Mouse (Mus musculus) telencephalon, adult 2 months (tissue): Measurements from ENCODE around the gene Krt7.
A peak's percentile ranks its signal among the peaks of the same experiment; 100 is the strongest.

Experiments used
- DNase-seq: peaks from one replicate; pipeline ENCODE4 v3.0.0-alpha.2; 2011; ENCODE audit warnings: low read depth, low spot score

The Krt7 gene

DNA sequence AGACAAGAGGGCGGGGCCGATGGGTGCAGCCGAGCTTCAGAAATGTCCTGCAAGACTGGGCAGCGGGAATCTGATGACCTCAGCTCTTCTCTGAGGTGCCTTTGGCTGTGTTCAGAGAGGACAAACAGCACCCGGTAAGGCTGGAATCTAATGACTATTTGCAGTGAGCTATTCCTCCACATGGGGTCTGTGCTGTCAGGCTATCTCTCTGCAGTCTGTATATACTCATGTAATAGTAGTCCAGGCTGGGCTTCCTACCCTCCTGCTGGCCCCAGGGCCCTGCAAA lies 34.1 kb upstream of the Krt7 start:
- DNase-seq, result no peak

DNA sequence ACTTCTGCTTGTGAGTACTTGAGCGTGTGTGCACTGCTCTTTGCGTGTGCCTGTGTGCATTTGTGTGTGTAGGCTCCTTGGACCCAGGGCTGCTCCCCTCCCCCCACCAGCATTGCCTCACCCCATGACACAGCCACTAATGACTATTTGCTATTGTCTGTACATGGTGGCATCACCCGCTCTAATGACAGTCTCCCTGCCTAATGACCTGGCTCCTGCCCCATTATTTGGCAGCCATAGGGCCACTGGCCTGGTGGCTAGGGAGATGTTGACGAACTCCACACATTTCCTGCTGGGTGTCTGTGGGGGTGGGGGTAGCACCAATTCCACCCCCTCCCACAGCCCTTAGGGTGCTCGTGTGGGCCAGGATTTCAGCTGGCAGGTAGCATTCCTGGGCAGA lies 32.2 kb upstream of the Krt7 start:
- DNase-seq, result no peak

DNA sequence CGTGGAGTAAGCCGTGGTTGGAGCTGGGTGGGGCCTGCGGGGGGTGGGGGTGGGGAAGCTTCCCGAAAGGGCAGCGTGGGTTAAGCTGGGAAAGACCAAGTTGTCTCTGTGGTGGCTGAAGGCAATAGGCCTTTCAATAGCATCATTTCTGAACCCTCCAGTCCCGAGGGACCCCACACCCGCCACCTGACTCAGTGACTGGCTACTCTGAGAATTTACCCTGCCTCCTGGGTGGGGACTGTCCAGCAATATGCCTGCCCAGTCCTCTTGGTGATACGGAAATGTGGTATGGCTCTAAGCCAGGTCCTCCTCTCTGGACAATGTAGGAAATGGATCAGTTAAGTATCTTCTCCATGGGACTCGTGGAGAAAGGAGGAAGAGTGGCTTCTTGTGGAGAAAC lies 29.1 kb upstream of the Krt7 start:
- DNase-seq, result no peak

DNA sequence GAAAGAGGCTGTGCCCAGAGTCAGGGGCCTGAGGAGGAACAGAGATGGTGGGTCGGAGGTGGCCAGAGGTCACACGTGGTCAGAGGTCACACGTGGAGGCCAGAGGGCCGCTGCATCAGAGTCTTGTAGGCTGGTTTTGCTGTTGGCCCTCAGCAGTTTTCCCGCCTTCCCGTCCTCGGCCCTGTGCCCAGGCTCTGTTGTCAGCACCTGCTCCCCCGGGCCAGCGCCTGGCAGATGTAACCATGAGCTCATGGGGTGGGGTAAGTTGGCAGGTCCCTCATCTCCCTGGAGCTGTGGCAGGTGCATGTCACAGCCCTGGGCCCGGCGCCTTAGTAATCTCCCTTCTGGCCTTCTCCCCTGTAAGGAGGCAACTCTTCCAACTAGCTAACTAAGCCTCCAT lies 28.0 kb upstream of the Krt7 start:
- no peak for DNase-seq

DNA sequence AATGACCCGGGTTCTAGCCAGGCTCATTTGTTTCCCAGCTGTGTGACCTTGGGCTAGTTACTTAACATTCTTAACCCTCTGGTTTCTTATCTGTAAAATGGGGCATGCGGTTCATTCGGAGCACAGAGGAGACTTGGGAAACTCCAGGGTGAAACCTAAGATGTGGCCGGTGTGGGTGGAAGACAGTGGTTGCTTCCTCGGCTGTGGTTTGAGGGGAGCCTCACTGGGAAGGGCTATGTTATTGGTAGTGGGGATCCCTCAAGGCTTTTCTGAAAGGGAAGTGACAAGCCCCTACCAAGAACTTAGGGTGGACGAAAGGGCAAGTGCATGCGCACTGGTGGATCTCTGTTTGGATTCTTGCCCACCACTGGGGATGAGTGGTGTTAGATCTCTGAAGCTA lies 26.2 kb upstream of the Krt7 start:
- no peak for DNase-seq

DNA sequence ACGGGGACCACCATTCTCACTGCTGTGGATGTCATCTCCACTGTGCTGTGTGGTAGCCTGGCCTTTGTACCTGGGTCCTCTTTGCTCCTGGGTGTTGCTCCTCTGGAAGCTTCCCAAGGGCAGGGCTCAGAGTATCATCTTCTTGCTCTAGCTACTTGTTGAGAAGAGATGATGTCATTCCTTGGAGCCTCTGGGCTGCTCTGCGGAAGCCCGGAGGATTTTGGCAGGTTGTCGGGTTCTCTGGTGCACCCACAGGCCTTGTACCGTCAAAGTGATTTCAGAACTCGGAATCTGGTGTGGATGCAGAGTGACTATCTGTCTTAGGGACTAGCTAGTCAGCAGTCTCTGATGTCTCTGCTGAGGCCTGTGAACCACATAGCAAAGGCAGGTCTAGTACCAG lies 25.8 kb upstream of the Krt7 start:
- DNase-seq, result no peak

DNA sequence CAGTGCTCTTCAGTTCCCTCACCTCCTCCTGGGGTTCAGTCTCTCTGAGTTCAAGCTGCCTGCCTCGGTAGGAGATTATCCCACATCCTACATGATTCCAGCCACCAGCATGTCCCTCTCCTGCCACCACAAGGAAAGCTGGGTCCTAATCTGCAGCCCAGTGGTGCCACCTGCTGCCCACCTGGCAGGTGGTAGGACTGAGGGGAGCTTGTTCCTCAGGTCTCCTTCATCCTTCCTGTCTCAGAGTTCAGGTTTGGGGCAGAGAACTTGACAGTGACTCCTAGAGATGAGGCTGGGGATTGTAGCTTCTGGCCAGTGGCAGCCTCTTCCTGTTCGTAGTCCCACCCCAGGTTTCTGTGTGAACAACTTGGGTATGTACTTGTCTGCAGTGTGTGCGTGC lies 23.7 kb upstream of the Krt7 start:
- no peak for DNase-seq

DNA sequence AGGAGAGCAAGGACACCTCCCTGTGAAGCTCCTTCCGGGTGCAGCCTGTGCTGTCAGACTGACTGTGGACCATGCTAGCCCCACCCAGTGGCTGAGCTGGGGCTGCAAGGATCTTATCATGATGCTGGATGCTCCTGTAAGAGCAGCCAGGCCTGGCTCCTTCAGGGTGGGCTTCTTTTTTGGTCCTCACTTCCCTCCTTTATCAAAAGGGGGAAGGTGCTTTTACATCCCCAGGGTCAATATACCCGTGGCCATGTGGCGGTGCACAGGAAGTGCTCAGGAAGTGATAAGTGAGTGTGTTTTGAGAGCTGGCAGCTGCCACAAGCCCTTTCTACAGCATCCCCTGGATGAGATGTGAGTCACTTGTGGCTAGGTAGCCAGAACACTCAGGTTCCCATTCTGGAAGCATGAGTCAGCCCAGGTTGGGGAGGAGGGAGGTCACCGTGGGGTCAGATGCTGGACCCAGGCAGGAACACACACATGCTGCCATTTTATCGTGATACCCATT lies 22.8 kb upstream of the Krt7 start:
- no peak for DNase-seq

DNA sequence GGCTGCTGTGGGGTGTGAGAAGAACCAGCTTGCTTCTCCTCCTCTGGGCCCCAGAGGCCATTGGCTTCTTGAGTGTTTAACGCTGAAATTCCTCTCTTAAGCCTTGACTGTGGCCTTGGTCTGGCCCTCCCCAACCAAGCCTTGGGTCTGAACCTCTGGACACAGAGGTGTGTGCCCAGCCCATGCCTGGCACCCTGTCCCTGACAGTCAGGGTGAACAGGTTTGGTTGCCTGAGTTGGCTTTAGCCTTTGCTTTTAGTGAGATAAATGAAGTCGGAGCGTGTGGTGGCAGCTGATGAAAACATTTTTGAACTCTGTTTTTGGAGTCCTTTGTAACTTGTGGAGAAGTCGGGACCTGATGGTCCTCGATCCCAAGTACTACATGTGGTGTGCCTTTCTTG lies 20.6 kb upstream of the Krt7 start:
- DNase-seq, result no peak

DNA sequence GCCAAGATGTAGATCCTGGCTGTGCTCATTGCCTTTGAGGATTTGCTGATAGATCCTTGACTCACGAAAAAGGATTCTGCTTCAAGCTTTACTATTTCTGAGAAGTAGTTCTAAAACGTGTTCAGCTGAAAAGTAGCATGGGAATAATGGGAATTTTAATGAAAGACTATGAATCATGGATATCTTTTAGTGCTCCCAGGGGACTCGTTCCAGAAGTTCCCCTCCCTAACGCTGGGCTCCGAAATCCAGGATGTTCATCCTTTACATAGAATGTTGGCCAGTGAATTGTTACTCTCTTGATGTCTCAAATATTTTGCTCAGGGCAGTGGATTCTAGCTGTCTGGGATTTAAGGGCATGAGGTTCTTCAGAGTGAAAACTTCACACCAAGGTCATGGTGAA lies 18.6 kb upstream of the Krt7 start:
- no peak for DNase-seq

DNA sequence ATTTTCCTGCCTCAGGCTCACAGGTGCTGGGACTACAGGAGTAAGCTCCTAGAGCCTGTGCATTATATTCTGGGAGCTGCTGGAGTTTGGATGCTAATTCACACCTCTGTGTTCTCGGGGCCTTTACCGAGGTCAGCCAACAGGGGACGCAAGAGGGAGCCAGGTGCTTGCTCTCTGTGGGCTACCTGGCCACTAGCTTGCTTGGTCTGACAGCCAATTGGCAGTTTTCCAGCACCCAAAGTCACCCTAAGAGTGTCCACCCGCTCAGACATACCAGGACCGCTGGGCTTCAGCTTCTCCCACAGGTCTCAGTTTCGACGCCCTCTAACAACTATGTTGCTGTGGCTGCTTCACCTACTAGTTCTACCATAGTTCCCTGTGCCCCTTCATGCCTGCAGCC lies 15.9 kb upstream of the Krt7 start:
- DNase-seq, result no peak

DNA sequence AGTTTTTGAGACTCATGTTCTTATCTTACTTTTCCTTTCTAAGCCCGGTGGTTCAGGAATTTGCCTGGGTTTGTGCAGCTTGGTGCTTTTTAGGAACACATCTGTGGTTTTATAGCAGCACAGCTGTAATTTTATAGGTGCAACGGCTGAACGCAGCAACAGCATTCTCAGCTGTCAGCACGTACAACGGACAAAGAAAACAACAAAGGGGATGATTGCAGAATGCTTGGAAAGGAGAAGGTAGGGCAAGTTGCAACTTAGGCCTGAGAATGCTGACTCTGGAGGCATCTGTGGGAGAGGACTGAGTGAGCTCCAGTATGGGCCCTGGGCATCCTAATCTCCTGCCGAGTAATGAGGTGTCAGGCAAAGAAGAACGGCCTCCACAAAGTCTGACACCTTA lies 14.4 kb upstream of the Krt7 start:
- DNase-seq, result no peak

DNA sequence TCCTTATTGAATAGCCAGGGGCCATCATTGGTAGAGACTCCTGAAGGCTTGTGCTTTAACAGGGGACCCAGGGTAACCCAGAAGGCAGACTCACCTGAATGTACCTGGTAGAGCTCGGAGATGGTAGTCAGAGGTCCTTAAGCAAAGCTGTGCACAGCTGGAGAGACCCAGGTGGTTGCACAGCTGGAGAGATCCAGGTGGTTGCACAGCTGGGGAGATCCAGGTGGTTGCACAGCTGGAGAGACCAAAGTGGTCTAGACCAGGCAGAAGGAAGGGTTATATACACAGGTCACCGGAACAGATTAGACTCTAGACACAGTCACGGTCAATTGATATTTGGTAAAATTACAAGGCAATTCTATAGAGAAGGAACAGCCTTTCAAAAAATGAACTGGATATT lies 13.9 kb upstream of the Krt7 start:
- no peak for DNase-seq

DNA sequence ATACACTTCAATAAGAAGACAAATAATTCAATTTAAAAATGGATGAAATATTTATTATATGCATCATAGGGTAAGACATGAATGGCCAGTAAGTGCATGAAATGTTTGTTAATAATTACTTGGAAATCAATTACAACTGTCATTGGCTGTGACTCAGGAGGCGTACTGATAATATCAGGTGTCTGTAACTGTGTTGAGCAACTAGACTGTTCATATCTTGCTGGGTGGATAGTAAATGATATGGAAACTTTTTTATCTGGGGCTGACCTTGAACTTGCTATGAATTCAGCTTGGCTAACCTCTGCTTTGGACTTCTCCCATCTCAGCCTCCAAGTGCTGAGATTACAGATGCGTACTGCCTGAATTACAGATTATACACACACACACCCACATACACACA lies 13.2 kb upstream of the Krt7 start:
- no peak for DNase-seq

DNA sequence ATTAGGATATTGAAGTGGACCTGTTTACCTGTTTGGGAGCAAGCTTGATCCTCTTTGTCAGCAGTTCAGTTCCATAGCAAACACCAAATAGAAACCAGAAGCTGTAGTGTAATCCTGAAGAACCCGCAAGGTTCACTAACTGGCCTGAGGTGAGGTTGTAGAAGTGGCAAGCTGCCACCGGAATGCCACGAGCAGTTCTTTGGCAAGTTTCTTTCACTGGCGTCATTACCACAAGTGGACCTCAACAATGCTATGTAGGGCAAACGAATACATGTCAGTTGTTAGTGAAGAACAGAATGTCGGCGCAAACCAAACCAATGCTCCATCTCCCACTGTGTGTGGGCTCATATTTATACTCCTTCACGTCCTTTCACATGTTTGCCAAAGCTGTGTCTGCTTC lies 12.6 kb upstream of the Krt7 start:
- no peak for DNase-seq

DNA sequence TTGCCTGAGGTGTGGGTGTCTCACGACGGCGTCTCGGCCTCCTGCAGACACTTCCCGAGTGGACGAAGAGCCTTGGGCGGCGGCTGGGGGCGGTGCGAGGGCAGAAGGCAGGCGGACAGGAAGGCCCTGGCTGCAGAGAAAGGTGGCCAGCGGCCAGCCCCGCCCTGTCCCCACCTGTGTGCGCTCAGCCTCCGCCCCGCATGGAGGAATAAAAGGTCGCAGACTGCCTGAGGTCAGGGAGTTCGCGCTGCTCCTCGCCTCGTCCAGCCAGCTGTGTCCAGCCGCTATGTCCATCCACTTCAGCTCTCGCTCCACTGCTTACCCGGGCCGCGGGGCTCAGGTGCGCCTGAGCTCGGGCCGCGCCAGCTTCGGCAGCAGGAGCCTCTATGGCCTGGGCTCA lies 1.3 kb downstream of the Krt7 start:
- no peak for DNase-seq

DNA sequence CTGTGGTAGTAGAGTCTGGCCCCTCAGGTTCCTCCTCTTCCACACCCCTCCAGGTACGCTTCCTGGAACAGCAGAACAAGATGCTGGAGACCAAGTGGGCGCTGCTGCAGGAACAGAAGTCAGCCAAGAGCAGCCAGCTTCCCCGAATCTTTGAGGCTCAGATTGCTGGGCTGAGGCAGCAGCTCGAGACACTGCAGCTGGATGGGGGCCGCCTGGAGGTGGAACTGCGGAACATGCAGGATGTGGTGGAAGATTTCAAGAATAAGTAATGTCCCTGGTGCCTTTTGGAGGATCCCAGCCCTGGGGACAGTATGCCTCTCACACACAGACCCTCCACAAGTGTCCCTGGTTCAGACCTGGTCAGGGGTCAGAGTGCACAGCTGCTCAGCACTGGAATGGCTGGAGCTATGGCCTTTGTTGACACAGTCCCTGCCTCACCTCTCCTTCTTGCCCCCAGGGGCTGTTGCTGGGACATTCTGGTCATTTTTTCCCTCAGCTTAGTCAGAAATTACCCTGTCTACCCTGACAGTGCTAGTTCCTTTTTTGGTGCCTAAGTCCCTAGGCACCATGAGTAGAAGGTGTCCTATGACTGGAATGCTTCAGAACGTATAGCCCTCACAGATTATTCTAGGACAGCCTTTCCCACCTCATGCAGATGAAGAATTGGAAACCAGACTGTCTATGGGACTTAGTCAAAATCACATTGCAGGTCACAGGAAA lies 3.2 kb downstream of the Krt7 start:
- DNase-seq, result no peak

DNA sequence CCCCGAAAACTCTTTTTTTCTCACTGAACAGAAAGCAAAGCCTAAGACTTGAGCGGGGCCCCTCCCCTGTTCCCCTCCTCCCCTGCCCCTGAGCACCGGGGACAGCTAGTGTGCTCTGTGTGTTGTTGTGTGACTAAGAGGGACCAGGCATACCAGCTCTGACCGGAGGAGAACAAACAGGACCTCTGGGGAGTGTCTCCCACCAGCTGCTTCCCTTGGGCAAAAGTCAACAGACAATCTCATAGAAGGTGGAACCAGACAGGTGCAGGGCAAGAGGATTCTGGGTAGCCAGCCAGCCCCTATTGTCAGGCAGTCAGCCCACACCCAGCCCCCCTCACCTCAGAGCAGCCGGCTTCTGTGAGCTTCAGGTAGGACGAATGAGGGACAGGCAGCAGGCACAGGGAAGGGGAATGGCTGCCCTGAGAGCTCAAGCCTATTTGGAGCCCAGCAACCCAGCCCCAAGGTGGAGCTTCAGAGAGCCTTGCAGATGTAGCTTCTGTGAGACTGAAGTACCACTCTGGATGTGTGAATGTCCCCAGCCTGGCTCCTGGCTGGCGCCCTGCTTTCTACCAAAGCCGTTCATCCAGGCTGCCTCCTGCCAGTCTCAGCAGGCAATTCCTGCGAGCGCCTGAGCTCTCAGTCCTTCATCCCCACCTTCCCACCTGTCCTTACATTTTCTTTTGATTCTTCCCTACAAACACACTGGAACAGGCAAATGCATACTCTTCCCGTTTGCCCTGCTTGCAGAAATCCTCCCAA lies 4.1 kb downstream of the Krt7 start:
- no peak for DNase-seq

DNA sequence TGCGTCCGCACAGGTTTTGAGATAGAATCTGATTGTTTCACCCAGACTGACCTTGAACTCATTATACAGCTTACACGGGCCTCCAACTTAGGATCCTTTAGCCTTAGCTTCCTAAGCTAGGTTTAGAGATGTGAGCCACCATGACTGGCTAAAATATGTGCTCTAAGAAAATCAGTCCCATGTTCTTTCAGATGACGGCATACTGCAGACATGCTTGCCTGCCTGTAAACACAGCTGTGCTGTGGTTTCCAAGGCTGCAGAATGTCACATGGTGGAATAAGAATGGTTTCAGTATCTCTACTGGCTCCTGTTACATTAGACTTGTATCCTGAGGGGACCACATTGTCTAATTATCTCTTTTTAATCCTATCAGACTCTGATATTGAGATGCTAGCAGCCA lies 8.1 kb downstream of the Krt7 start:
- no peak for DNase-seq

DNA sequence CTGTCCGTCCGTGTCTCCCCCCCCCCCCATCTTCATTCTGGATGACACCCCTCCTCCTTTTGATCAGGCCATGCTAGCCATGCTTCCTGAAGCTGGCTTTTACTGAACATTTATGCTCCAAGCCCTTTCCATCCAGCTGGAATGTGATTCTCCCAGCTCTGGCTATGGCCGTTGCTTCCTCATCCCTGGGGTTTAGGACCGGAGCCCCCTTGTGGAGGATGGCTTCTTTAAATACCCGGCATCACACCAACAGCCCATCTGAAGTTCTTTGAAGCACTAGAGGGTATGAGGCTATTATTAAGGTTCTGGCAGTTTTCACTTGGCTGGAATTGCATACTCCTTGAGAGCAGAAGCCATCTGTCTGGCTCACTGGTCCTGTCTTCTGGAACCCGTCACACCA lies 10.1 kb downstream of the Krt7 start:
- DNase-seq, result no peak

DNA sequence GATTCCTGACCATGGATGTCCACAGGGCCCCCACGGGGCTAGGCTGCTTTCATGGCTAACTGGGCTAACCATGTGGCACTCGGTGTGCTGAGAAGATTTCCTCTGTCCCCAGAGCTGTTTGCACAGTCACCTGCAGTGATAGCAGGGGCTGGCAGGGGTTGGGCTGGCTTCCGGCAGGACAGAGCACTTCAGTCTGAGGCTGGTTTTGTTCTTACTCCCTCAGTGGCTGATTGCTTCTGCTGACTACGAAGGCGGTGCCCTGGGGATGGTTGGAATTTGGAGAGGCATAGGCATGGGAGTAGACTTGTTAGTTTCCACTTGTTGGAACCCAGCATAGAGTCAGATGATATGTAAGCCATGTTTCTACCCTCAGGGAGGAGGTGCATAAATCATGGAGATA lies 14.1 kb downstream of the Krt7 start:
- no peak for DNase-seq

DNA sequence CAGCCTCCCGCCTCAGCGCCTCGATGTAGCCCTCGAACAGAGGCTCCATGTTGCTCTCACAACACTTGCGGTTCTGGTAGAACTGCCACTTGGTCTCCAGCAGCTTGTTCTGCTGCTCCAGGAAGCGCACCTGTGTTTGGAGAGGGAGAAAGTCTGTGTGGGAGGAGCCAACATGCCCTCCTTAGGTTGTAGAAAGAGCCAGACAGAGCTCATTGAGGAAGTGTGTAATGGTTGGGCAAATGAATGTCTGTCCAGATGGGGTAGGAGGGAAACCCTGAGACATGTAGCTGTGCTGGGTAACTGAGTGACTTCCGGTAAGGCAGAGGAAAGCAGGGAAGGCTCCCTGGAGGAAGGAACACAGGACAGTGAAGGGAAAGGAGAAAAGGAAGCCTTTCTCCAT lies 25.8 kb downstream of the Krt7 start:
- DNase-seq, result no peak

DNA sequence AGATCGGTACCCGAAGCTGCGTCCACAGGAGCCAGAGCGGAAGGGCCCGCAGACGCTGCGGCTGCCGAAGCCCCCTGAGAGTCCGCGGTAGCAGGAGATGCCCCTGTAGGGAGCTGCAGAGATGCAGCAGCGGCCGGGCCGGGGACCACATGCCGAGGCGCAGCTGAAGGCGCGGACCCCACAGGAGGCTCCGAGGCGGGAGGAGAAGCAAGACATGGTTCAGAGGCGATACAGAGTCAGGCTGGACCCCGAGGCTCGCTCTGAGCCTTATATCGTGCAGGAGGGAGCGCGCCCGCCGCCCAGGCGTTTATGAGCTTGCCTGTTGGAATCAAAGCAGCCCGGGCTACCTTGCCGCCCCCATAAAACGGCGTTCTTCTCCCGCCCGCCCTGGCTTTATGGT lies 27.7 kb downstream of the Krt7 start, which contains the start of gene Krt87:
Gene Krt87 (minus strand): TSS at position 250 of the 400 bp plus-strand sequence.
- no peak for DNase-seq

DNA sequence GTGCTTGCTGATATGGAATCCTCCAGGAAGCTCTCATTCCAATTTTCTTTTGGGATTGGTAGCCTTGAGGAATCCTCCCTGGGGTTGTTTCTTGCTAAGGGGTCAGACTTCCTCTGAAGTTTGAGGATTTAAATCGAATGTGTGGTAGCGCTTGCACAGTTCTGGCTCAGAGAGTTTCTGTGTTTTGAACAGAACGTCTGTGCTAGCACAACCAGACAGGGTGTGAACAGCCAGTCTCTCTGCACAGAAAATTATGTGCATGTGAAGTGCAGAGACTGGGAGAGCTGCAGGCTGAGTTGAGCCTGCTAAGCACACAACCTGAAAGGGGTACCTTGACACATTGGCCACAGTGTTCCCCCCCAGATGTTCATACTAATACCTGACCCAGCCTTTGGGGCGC lies 30.0 kb downstream of the Krt7 start:
- peak; percentile 24 for DNase-seq
